Mouse (Mus musculus) stomach, postnatal 0 days (tissue): ENCODE measurements at regions not wholly inside any gene's neighbourhood (a gene's known extent, or its start where the extent isn't known, plus 50 kb on each side); places are given as distances from the start of the nearest gene placed in this dataset.

Experiments
- CTCF ChIP-seq: IDR thresholded peaks from 2 replicates; pipeline ENCODE4 v1.5.1; 2016; ENCODE audit warnings: antibody characterized with exemption, low read depth, mild to moderate bottlenecking, moderate library complexity
- EP300 ChIP-seq: optimal IDR thresholded peaks from 2 replicates; pipeline ENCODE3; 2016; ENCODE audit warnings: antibody characterized with exemption

GRCm38 (mm10) chr2:45356558-45357170 is 239.5 kb upstream of the Zeb2 start:
- TF ChIP-seq CTCF (no peak), EP300 (no peak)
